Mouse (Mus musculus) liver, embryonic 14.5 days (tissue): ENCODE measurements around the gene Vipr2.

Experiments used
- CTCF ChIP-seq: IDR thresholded peaks from 2 replicates; pipeline ENCODE4 v1.5.1; 2016; ENCODE audit warnings: antibody characterized with exemption, low read depth, control low read depth
- EP300 ChIP-seq: IDR thresholded peaks from 2 replicates; pipeline ENCODE4 v1.6.1; 2016; ENCODE audit warnings: antibody characterized with exemption, low read depth

DNA sequence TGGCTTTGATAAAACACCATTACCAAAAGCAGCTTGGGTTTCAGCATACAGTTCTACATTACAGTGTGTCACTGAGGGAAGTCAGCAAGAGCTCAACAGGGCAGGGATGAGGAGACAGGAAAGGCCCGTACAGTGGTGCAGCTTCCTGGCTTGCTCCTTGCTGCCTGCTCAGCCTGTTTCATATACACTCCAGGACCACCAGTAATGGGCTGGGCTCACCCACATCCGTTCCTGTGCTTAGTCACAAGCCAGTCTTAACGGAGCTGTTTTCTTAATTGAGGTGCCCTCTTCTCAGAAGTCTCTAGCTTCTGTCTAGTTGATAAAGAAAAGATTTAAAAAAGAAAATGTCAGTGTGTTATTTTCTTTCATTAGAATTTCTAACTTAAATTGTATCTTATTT is 21.4 kb upstream of the Vipr2 start:
- TF ChIP-seq CTCF (no peak), EP300 (no peak)
